Mouse (Mus musculus): Measurements from ENCODE around the gene Ccnk.

The Ccnk gene

GRCm38 (mm10) chr12:108245579-108245978, 66.2 kb downstream of the Ccnk start:
- no peak for DNase-seq (ENCODE audit: low read depth, low spot score)

- DNase-seq (ENCODE audit: low read depth, low spot score) = no peak
Measured at GRCm38 (mm10) chr12:108246759-108247500, 67.6 kb downstream of the Ccnk start.

- no peak for DNase-seq (ENCODE audit: low read depth, low spot score)
Measured at GRCm38 (mm10) chr12:108249019-108249418, 69.6 kb downstream of the Ccnk start.

GRCm38 (mm10) chr12:108249522-108249921, 70.1 kb downstream of the Ccnk start:
- no peak for DNase-seq (ENCODE audit: low read depth, low spot score)

- DNase-seq (ENCODE audit: low read depth, low spot score) = no peak
Measured at GRCm38 (mm10) chr12:108251034-108251792, 71.8 kb downstream of the Ccnk start.

GRCm38 (mm10) chr12:108251825-108252542, 72.6 kb downstream of the Ccnk start:
- no peak for DNase-seq (ENCODE audit: low read depth, low spot score)
